Mouse (Mus musculus) neural tube, embryonic 11.5 days (tissue): Measurements from ENCODE around the gene Usf1. TPM values are rescaled to one million over a fixed set of nuclear protein-coding genes. Genes with fewer than 3 reads are reported as not detected.

ENCODE experiments used
- ATAC-seq: fragments of 200-750 bp; cut with Nextera tagmentation; 2 replicates; pipeline ENCODE4 v1.8.0; 2017; ENCODE audit warnings: moderate number of reproducible peaks, mild to moderate bottlenecking, moderate TSS enrichment, moderate library complexity; ENCODE audit not compliant: insufficient read depth, low FRiP score, low TSS enrichment
- DNase-seq: peaks from one replicate; pipeline ENCODE4 v3.0.0-alpha.2; 2015; ENCODE audit warnings: low spot score
- H3K27ac ChIP-seq: fragments of 300-500 bp; sonication (generic); 2 replicates; pipeline ENCODE4 v1.5.1; 2014; ENCODE audit warnings: low read depth, mild to moderate bottlenecking, low read length
- H3K27me3 ChIP-seq: fragments of 300-500 bp; sonication (generic); 2 replicates; pipeline ENCODE4 v1.6.1; 2014; ENCODE audit warnings: mild to moderate bottlenecking, low read length, mixed read lengths; ENCODE audit not compliant: control insufficient read depth, insufficient read depth
- H3K36me3 ChIP-seq: fragments of 300-500 bp; sonication (generic); 2 replicates; pipeline ENCODE4 v1.6.1; 2014; ENCODE audit warnings: mild to moderate bottlenecking, low read length, moderate library complexity, mixed read lengths; ENCODE audit not compliant: control insufficient read depth, insufficient read depth
- H3K4me1 ChIP-seq: fragments of 300-500 bp; sonication (generic); 2 replicates; pipeline ENCODE4 v1.6.1; 2014; ENCODE audit warnings: low read length, mixed read lengths; ENCODE audit not compliant: control insufficient read depth, insufficient read depth
- H3K4me2 ChIP-seq: fragments of 300-500 bp; sonication (generic); 2 replicates; pipeline ENCODE4 v1.6.1; 2014; ENCODE audit warnings: low read depth, mild to moderate bottlenecking, moderate library complexity
- H3K4me3 ChIP-seq: fragments of 300-500 bp; sonication (generic); 2 replicates; pipeline ENCODE4 v1.5.1; 2014; ENCODE audit warnings: low read depth, low read length
- H3K9ac ChIP-seq: fragments of 300-500 bp; sonication (generic); 2 replicates; pipeline ENCODE4 v1.6.1; 2014; ENCODE audit warnings: mild to moderate bottlenecking, low read length
- H3K9me3 ChIP-seq: fragments of 300-500 bp; sonication (generic); 2 replicates; pipeline ENCODE4 v1.6.1; 2016; ENCODE audit warnings: low read length; ENCODE audit not compliant: control insufficient read depth
- WGBS: fragments of 180-500 bp; shearing (Covaris S2); extraction: QIAGEN DNeasy Blood & Tissue Kit; methylation state at CpG from one replicate; pipeline ENCODE4 v1.1.7; 2014; 5-methylcytosine and 5-hydroxymethylcytosine counted together
- polyA plus RNA-seq: library from polyadenylated mRNA; unstranded; fragments of >200 nt; fragmentation: Nextera tagmentation; extraction: Ambion mirVana; gene quantifications from 2 replicates; pipeline ENCODE4 v1.2.1, GENCODE M21; 2014

The Usf1 gene
- polyA plus RNA-seq, 1 experiment from 2014 or later, result 162 TPM

DNA sequence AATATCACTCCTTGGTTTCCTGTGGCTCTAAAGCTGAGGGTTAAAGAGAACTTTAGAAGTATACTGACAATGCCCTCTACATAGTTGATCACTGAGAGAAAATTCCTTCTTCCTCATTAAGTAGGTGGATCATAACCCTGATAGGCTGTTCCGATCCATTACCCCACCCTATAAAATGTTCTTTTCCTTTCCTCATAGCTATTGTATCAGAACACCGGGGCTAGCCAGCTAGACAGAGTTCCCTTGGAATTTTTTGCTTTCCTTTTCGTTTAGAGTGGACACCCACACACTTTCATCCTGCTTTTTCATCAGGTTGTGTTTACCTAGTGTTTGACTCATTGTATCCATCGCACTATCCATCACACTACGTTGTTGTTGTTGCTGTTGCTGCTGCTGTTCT is 13.5 kb downstream of the Usf1 start:
- DNase-seq, result no peak
- no peak for ATAC-seq
- Histone ChIP-seq H3K27me3 (no peaks in the 10 kb centered on the region), H3K9me3 (no peaks in the 10 kb centered on the region), H3K9ac (no peak overlapping the region), H3K27ac (no peak overlapping the region), H3K36me3 (no peaks in the 10 kb centered on the region), H3K4me2 (no peak overlapping the region), H3K4me3 (no peak overlapping the region), H3K4me1 (no peaks in the 10 kb centered on the region)
- WGBS, result 81% methylated on average over 5 of the region's 5 CpGs

DNA sequence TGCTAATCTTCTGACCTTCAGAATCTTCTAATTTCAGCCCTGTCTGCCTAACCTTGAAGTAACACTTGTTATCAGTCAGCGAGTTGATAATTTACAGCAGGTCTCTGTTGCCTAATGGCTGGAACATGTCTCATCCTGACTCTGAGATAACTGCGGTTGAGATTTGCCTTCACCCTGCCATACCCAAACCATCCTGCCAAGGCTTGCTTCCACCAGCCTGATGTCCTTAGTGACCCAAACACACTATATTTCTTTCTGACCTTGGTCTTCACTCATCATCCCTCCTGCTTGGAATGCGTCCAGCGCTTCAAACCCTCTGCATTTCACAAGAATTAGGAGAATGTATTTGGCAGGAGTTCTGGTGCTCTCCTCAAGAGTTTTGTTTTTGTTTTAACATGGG is 14.0 kb downstream of the Usf1 start:
- Histone ChIP-seq H3K9ac (no peak overlapping the region), H3K4me2 (no peak overlapping the region), H3K27me3 (no peaks in the 10 kb centered on the region), H3K36me3 (no peaks in the 10 kb centered on the region), H3K4me3 (no peak overlapping the region), H3K9me3 (no peaks in the 10 kb centered on the region), H3K4me1 (no peaks in the 10 kb centered on the region), H3K27ac (no peak overlapping the region)
- ATAC-seq (no peak), DNase-seq (no peak)
- 87% methylated on average over 4 of the region's 4 CpGs for WGBS

DNA sequence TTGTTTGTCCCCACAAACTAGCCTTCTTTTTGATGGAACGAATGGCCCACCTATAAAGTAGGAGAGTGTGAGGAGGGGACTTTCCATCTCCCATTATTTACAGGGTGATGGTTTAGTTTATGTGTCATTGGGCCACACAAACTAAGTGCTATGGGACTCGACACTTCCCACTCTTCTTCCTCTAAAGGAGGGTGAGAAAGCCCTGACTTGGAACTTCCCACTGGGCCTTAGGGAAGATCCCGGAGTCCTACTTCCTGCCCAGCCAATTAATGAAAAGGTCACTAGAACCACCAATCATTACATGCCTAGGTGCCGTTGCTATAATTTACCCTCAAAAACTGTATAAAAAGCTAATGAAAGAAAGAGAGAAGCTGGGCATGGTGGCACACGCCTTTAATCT is 21.0 kb downstream of the Usf1 start:
- peaks cover under 1% of the 10 kb centered on the region for H3K4me1 ChIP-seq
- no peak for DNase-seq
- 77% methylated on average over 5 of the region's 5 CpGs for WGBS
- no peak for ATAC-seq
- no peaks in the 10 kb centered on the region for H3K36me3 ChIP-seq
- H3K4me3 ChIP-seq, result no peak overlapping the region
- no peaks in the 10 kb centered on the region for H3K9me3 ChIP-seq
- H3K4me2 ChIP-seq, result no peak overlapping the region
- no peak overlapping the region for H3K27ac ChIP-seq
- no peak overlapping the region for H3K9ac ChIP-seq
- peaks cover 8% of the 10 kb centered on the region for H3K27me3 ChIP-seq

DNA sequence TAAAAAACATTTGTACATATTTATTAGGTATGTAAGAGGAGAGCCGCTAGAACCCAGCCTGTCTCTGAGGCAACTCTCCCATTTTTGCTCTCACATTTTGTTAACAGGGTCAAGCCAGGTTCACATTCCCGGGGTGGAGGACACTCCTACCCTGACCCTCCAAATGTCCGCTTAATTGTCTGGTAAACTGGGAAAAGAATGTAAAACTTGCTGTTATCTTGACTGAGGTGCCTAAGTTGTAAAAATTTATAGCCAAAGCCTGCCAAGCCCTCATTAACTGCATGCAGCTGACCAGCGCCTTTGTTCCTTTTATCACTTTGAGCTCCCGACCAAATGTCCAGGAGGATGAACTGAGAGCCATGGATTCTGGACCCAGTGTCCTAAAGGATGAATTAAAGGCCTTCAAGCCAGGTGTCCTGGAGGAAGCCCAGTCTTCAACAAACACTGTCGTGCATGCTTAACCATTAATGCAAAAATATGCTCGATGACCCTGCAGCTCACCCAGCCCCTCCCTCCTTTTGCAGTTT is 24.2 kb downstream of the Usf1 start:
- DNase-seq (no peak), ATAC-seq (no peak)
- Histone ChIP-seq H3K4me1 (peaks cover 8% of the 10 kb centered on the region), H3K27me3 (peaks cover 27% of the 10 kb centered on the region), H3K9ac (no peak overlapping the region), H3K27ac (no peak overlapping the region), H3K36me3 (no peaks in the 10 kb centered on the region), H3K4me2 (no peak overlapping the region), H3K9me3 (no peaks in the 10 kb centered on the region), H3K4me3 (no peak overlapping the region)
- 10% methylated on average over 7 of the region's 7 CpGs for WGBS

DNA sequence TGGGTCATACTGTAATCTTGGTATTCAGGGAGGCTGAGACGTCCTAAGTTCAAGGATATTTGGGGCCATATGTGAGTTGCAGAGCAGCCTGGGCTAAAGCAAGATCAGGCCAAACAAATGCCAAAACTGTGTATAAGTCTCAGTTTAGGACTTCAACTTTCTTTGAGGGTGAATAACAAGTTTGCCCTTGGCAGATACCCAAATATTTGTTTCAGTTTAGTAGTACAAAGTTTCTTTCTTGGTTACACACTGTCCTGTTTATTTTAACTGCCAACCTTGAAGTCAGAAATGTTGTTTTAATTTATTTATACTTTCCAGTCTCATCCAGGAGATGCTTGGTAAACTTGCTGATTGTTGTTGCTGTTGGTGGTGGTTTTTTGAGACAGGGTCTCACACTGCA is 24.9 kb downstream of the Usf1 start:
- H3K4me2 ChIP-seq, result no peak overlapping the region
- H3K27ac ChIP-seq, result no peak overlapping the region
- no peaks in the 10 kb centered on the region for H3K36me3 ChIP-seq
- no peaks in the 10 kb centered on the region for H3K9me3 ChIP-seq
- ATAC-seq (no peak), DNase-seq (no peak)
- WGBS, result 45% methylated on average over 1 of the region's 1 CpGs
- H3K4me3 ChIP-seq, result no peak overlapping the region
- peaks cover 8% of the 10 kb centered on the region for H3K4me1 ChIP-seq
- H3K27me3 ChIP-seq, result peaks cover 27% of the 10 kb centered on the region
- H3K9ac ChIP-seq, result no peak overlapping the region

GRCm38 (mm10) chr1:171437264-171438013 is 26.3 kb downstream of the Usf1 start, which contains the start of gene F11r:
Gene F11r (plus strand): TSS chr1:171437535.
- DNase-seq (peak; percentile 71), ATAC-seq (no peak; the same call in 1 of the 2 replicates)
- H3K4me3 ChIP-seq, result peak within 1 kb of the TSS; percentile 36
- H3K9me3 ChIP-seq, result no peaks in the 10 kb centered on the region
- peak within 1 kb of the TSS; percentile 37 for H3K9ac ChIP-seq
- H3K27me3 ChIP-seq, result peaks cover 27% of the 10 kb centered on the region
- H3K4me1 ChIP-seq, result peaks cover 8% of the 10 kb centered on the region
- no peak within 1 kb of the TSS for H3K27ac ChIP-seq
- under 1% methylated on average over 46 of the region's 46 CpGs for WGBS
- H3K4me2 ChIP-seq, result peak within 1 kb of the TSS; percentile 56
- no peaks in the 10 kb centered on the region for H3K36me3 ChIP-seq

DNA sequence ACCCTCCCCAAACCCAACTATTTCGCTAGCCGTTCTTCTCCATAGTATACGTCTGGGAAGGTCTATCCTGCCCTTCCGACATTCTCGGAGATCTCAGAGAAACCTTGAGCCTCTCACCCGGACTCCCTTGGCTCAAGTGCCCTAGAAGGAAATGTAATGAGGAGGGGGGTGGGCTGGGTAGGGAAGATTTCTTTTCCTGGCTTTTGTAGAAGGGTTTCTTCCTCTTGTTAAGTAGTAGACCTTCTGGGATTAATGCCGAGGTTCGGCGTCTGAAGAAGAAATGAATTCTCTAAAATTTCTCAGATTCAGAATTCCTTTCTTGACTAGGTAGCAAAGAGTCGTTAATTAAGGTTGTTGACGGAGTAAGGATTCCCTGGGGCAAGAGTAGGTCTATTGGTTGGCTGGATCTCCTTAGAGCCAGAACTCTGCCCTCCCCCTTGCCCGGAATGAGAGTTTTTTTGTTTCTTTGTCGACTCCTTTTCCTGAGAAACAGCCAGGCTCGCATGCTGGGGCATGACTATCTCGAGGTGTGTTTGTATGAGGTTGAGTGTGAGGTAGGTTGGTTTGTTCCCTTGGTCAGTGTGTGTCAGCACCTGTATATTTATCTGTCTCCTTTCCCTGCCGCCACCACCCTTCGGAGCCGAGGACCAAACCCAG is 27.0 kb downstream of the Usf1 start:
- H3K9me3 ChIP-seq, result no peaks in the 10 kb centered on the region
- no peak overlapping the region for H3K27ac ChIP-seq
- H3K4me2 ChIP-seq, result peak overlapping the region; percentile 56
- peak overlapping the region; percentile 36 for H3K4me3 ChIP-seq
- ATAC-seq, result no peak
- DNase-seq, result no peak
- WGBS, result 4% methylated on average over 18 of the region's 18 CpGs
- no peaks in the 10 kb centered on the region for H3K36me3 ChIP-seq
- peaks cover 8% of the 10 kb centered on the region for H3K4me1 ChIP-seq
- peaks cover 27% of the 10 kb centered on the region for H3K27me3 ChIP-seq
- H3K9ac ChIP-seq, result peak overlapping the region; percentile 37

GRCm38 (mm10) chr1:171439072-171439471 is 28.0 kb downstream of the Usf1 start:
- Histone ChIP-seq H3K4me1 (peaks cover 8% of the 10 kb centered on the region), H3K36me3 (no peaks in the 10 kb centered on the region), H3K9me3 (peaks cover 3% of the 10 kb centered on the region; the same call in 1 of the 2 replicates), H3K4me3 (no peak overlapping the region), H3K9ac (no peak overlapping the region), H3K4me2 (no peak overlapping the region), H3K27me3 (peaks cover 27% of the 10 kb centered on the region), H3K27ac (no peak overlapping the region)
- DNase-seq (no peak), ATAC-seq (no peak)
- 37% methylated on average over 8 of the region's 8 CpGs for WGBS
